Mouse (Mus musculus): Measurements from ENCODE around the gene Pim1.

Gene Pim1

GRCm38 (mm10) chr17:29463627-29464026, 26.9 kb upstream of the Pim1 start:
- in situ Hi-C loops (cut with MboI; ENCODE audit: low pct_unique_long_range_greater_than_20kb in 1 of 2, low sequenced_read_pairs in 2 of 2, unreplicated experiment in 1 of 2): no loop called here

DNA sequence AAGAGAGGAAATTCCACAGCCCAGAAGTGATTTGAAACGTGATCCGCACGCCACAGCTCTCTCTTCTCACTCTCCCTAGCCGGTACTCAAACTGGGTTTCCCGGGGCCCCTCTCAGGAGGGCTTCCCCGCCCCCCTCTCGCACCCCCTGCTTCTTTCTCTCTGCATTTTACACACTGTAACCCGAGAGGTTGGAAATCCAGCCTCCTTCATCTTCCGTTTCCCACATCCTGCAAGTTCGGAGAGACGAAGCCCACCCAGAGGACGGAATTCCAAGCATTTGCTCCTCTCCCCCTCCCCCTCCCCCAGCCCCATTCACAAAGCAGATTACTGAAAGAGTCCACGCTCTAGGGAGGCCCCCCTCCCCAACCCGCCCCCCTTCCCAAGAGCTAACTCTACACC, 26.5 kb upstream of the Pim1 start:
- in situ Hi-C loops (cut with MboI; ENCODE audit: low pct_unique_long_range_greater_than_20kb in 1 of 2, low sequenced_read_pairs in 2 of 2, unreplicated experiment in 1 of 2): no loop called here

DNA sequence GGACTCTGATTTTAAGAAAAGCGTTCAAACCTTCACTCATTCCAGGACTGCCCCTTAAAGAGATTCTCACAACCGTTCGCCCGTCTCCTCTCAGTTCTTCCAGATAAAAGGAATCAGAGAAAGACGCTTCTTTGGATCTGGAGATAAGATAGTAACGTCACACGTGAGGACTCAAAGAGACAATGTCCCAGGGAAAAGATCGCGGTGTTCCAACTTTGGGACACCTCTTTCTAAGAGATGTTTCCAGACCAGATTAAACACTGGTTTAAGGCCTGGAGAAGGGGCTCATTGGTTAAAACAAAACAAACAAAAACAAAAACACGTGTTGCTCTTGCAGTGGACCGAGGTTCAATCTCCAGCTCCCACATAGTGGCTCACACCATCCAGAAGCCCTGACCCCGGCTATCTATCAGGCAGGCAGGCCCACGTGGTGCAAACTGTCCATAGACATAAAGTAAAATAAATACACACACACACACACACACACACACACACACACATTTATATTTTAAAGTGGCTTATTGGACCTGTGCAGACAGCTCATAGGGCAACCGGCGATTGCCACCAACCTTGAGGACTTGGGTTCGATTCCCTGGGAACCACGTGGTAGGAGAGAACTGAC, 25.9 kb upstream of the Pim1 start:
- in situ Hi-C loops (cut with MboI; ENCODE audit: low pct_unique_long_range_greater_than_20kb in 1 of 2, low sequenced_read_pairs in 2 of 2, unreplicated experiment in 1 of 2): no loop called here

GRCm38 (mm10) chr17:29465405-29466010, 25.0 kb upstream of the Pim1 start:
- in situ Hi-C loops (cut with MboI; ENCODE audit: low pct_unique_long_range_greater_than_20kb in 1 of 2, low sequenced_read_pairs in 2 of 2, unreplicated experiment in 1 of 2): no loop called here

DNA sequence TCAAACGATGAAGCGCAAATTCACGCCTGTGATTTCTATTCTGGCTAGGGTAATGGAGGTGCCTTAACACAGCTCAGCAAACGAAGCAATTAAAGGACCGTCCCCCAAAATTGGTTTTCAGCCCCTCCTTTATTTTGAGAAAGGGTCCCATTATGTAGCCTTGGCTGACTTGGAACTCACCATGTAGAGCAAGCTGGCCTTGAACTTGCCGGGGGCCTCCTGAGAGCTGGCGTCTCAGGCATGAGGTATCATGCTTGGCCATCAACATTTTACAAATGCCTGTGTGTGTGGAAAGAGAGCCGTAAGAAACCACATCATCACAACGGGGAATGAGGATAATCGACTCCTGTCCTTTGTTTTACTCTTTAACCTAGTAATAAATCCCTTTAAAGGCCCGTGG, 23.5 kb upstream of the Pim1 start:
- in situ Hi-C loops (cut with MboI; ENCODE audit: low pct_unique_long_range_greater_than_20kb in 1 of 2, low sequenced_read_pairs in 2 of 2, unreplicated experiment in 1 of 2): no loop called here

DNA sequence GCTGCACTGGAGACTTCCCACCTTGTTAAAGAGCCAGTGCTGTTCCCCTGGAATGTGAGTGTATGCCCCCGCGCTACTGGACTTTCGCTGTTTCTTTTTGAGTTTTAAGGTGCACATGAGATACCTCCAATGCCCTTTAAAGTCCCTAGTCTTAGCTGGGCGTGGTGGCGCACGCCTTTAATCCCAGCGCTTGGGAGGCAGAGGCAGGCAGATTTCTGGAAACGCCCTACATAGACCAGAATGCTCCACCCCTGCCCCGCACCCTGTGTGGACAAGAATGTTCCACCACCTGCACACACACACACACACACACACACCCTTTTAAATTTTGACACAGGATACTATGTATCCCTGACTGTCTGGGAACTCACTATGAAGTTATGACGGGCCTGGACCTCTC, 17.1 kb upstream of the Pim1 start:
- in situ Hi-C loops (cut with MboI; ENCODE audit: low pct_unique_long_range_greater_than_20kb in 1 of 2, low sequenced_read_pairs in 2 of 2, unreplicated experiment in 1 of 2): no loop called here

GRCm38 (mm10) chr17:29474036-29474435, 16.5 kb upstream of the Pim1 start:
- in situ Hi-C loops (cut with MboI; ENCODE audit: low pct_unique_long_range_greater_than_20kb in 1 of 2, low sequenced_read_pairs in 2 of 2, unreplicated experiment in 1 of 2): no loop called here

GRCm38 (mm10) chr17:29475142-29475541, 15.4 kb upstream of the Pim1 start:
- in situ Hi-C loops (cut with MboI; ENCODE audit: low pct_unique_long_range_greater_than_20kb in 1 of 2, low sequenced_read_pairs in 2 of 2, unreplicated experiment in 1 of 2): no loop called here

DNA sequence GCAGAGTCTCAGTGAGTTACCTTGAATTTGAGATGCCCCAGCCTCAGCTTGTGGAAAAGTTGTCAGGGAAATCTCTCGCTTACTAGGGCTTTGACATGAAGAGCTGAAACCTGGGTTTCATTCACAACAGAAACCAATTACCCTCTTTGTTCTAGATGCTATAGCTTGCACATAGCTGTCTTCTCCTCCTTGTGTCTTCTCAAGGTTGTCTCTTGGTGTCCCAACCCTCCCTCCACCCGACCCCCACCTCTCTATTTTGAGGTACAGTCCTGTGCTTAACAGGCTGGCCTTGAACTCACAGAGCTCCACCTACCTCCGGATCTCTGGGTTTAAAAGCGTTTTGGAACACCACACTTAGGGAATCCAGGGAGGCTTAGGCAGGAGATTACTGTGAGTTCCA, 14.1 kb upstream of the Pim1 start:
- in situ Hi-C loops (cut with MboI; ENCODE audit: low pct_unique_long_range_greater_than_20kb in 1 of 2, low sequenced_read_pairs in 2 of 2, unreplicated experiment in 1 of 2): no loop called here

GRCm38 (mm10) chr17:29477357-29477756, 13.2 kb upstream of the Pim1 start:
- in situ Hi-C loops (cut with MboI; ENCODE audit: low pct_unique_long_range_greater_than_20kb in 1 of 2, low sequenced_read_pairs in 2 of 2, unreplicated experiment in 1 of 2): no loop called here

DNA sequence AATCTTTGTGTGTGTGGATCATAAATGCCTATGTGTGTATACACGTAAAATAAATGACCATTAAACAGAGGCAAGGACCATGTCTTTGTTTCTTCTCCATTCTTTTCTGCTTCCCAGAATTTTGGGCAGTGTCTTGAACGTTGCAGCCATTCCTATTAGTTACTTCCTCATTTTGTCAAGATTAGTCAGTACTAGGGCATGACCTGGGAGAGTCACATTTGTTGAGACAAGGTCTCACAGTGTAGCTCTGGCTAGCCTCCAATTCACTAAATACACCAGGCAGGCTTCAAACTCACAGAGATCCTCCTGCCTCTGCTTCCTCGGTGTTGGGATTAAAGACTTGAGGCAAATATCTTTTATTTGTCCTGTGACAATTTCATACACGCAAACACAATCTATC, 12.3 kb upstream of the Pim1 start:
- in situ Hi-C loops (cut with MboI; ENCODE audit: low pct_unique_long_range_greater_than_20kb in 1 of 2, low sequenced_read_pairs in 2 of 2, unreplicated experiment in 1 of 2): no loop called here

GRCm38 (mm10) chr17:29480256-29480655, 10.3 kb upstream of the Pim1 start:
- in situ Hi-C loops (cut with MboI; ENCODE audit: low pct_unique_long_range_greater_than_20kb in 1 of 2, low sequenced_read_pairs in 2 of 2, unreplicated experiment in 1 of 2): no loop called here

- in situ Hi-C loops (cut with MboI; ENCODE audit: low pct_unique_long_range_greater_than_20kb in 1 of 2, low sequenced_read_pairs in 2 of 2, unreplicated experiment in 1 of 2): no loop called here
Observed at GRCm38 (mm10) chr17:29482632-29483031, 7.9 kb upstream of the Pim1 start.

GRCm38 (mm10) chr17:29483282-29483681, 7.3 kb upstream of the Pim1 start:
- in situ Hi-C loops (cut with MboI; ENCODE audit: low pct_unique_long_range_greater_than_20kb in 1 of 2, low sequenced_read_pairs in 2 of 2, unreplicated experiment in 1 of 2): no loop called here

- in situ Hi-C loops (cut with MboI; ENCODE audit: low pct_unique_long_range_greater_than_20kb in 1 of 2, low sequenced_read_pairs in 2 of 2, unreplicated experiment in 1 of 2): no loop called here
Observed at GRCm38 (mm10) chr17:29484431-29484830, 6.1 kb upstream of the Pim1 start.

- in situ Hi-C loops (cut with MboI; ENCODE audit: low pct_unique_long_range_greater_than_20kb in 1 of 2, low sequenced_read_pairs in 2 of 2, unreplicated experiment in 1 of 2): loop anchor here in 1 of 2 experiments (5.0 kb wide), 1 partner anchor 88 kb away; no protein-coding TSS in a partner anchor
Observed at GRCm38 (mm10) chr17:29485336-29486233, 5.0 kb upstream of the Pim1 start.

DNA sequence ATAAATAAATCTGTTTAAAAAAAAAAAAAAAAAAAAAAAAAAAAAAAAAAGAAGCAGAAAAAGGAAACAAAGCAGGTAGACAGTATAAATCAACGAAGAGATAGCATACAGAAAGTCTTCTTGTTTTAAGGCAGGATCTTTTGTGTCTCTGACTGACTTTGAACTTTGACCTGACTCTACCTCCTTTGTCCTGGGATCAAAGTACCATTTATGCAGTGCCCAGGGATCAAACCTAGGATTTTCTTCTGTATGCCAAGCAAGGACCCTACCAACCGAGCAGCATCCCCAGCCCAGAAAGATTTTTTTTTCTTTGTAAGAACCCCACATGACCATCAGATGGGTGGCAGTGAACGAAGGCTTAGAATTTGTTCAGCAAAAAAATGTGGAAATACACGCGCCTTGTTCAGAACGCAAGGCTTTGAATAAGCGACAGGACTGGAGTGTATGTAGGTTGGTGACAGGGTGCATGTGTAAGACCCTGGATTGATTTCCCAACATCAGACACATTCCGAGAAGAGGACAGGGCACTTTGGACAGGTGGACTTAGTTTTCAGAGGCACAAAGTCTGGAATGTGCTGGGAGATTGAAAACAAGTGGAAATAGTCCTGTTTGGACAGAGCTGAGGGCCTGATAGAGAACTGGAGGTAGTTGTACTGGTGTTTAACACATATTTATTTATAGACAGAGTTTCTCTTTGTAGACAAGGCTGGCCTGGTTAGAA, 2.1 kb upstream of the Pim1 start:
- in situ Hi-C loops (cut with MboI; ENCODE audit: low pct_unique_long_range_greater_than_20kb in 1 of 2, low sequenced_read_pairs in 2 of 2, unreplicated experiment in 1 of 2): loop anchor here in 1 of 2 experiments (5.0 kb wide), 1 partner anchor 91 kb away; no protein-coding TSS in a partner anchor

DNA sequence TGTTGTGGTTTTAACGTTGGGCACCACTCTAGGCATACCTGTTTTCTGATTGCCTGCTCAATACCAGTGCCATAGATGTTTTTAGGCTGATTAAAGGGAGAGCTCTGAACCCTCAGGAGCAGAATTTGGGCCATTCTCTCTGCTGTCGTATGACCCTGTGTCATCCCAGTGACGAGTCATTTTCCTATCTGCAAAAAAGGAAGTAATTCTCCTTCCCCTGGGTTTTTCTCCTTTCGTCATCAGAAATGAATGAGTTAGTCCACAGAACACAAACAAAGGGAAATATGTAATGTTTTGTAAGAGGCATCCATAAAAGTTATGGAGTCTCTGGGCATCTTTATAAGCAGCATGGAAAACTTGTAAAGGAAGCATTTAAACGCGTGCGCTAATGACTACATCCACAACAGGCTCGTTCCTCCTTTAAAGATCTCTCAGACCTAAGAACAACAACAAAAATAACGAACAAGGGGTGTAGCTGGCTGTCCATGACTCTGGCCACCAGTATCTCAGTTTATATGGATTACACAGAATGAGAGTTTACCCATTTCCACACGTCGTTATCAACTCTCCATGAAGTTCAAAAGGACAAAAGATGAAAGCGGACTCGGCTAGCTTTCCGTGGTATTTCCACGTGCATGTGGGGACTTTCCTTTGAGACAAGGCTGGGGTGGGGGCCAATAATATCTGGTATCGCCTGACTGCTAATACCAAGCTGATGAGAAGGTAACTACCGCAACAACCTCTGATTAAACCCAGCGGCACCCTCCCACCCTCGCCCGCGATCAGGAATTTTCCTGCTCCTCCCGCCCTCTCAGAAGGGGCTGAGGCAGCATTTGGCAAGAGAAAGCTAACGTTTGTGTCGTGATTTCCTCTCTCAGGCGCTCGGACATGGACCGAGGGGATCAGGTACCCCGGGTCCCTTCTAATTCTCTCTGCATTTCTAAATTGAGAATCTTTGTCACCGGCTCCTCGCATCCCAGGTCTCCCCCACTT, 1.3 kb upstream of the Pim1 start:
- in situ Hi-C loops (cut with MboI; ENCODE audit: low pct_unique_long_range_greater_than_20kb in 1 of 2, low sequenced_read_pairs in 2 of 2, unreplicated experiment in 1 of 2): loop anchor here in 1 of 2 experiments (5.0 kb wide), 1 partner anchor 92 kb away; no protein-coding TSS in a partner anchor

Data from mouse embryonic stem cell (cell line).